Mouse (Mus musculus) heart, postnatal 10 days (tissue): ENCODE measurements at regions not wholly inside any gene's neighbourhood (a gene's known extent, or its start where the extent isn't known, plus 50 kb on each side); places are given as distances from the start of the nearest gene placed in this dataset.

Experiments used
- DNase-seq, 2 experiments: peaks; one replicate each; pipeline ENCODE4 v3.0.0; 2021
- intact Hi-C: fragments of 180-260 bp; cut with DNase I; formaldehyde crosslinking; loops from one replicate; pipeline ENCODE4 v1.15.1; 2025

GRCm38 (mm10) chr13:40794190-40794589 lies 56.0 kb upstream of the Tfap2a start:
- peak; percentile 18 to 21 for DNase-seq
- intact Hi-C loops = no loop called here

GRCm38 (mm10) chr13:40792947-40793346 lies 54.8 kb upstream of the Tfap2a start:
- intact Hi-C loops = no loop called here
- peak in 1 of 2 experiments; percentile 4 for DNase-seq

- intact Hi-C loops = loop anchor here (10.0 kb wide), 1 partner anchor 347 kb away; no protein-coding TSS in a partner anchor
Measured at GRCm38 (mm10) chr13:40788225-40788624, 50.0 kb upstream of the Tfap2a start.

More at GRCm38 (mm10) chr13:40788225-40788624, 50.0 kb upstream of the Tfap2a start:
- DNase-seq = no peak
